Mouse (Mus musculus) stomach, embryonic 14.5 days (tissue): ENCODE results near the gene Srpk2. TPM values are rescaled to one million over a fixed set of nuclear protein-coding genes. Genes with fewer than 3 reads are reported as not detected.

Experiments used
- polyA plus RNA-seq: library from polyadenylated mRNA; unstranded; fragments of >200 nt; fragmentation: Nextera tagmentation; extraction: Ambion mirVana; gene quantifications from 2 replicates; pipeline ENCODE4 v1.2.1, GENCODE M21; 2014

The Srpk2 gene
- polyA plus RNA-seq, 1 experiment from 2014 or later = 61.8 TPM

Other genes with a start within 250 kb of the Srpk2 start
- gene Pus7, start 99.1 kb upstream of the Srpk2 start, polyA plus RNA-seq = 31.8 and 37.8 TPM in 2 replicates
- gene Rint1, start 103.1 kb upstream of the Srpk2 start, polyA plus RNA-seq = 35.5 and 35.6 TPM in 2 replicates
- 116 and 131 TPM in 2 replicates for gene Tomm7, start 159.5 kb upstream of the Srpk2 start, polyA plus RNA-seq